Mouse (Mus musculus) embryo, embryonic 9.5 days (tissue): ENCODE results near the gene Tmem207.

Experiments used
- DNase-seq: peaks from one replicate; pipeline ENCODE4 v3.0.0-alpha.2; 2017; ENCODE audit errors: extremely low spot score

The Tmem207 gene

GRCm38 (mm10) chr16:26456182-26456581 is 70.4 kb downstream of the Tmem207 start:
- DNase-seq = no peak

- DNase-seq = no peak
These were observed 72.4 kb downstream of the Tmem207 start for GRCm38 (mm10) chr16:26454163-26454562.
